Comparison of ENCODE assay signal across 9 mouse cellular contexts in genomic region chrX:137118097-137118746, GRCm38 (mm10). TPM values are rescaled to one million over a fixed set of nuclear protein-coding genes. Genes with fewer than 3 reads are reported as not detected.
A peak's percentile ranks its signal among the peaks of the same experiment; 100 is the strongest.
DNase-seq lines count a peak whose midpoint lies in the region; ATAC-seq lines count a peak whose summit lies in the region.
"Had no signal": no experiment of that assay in that cellular context is flagged by ENCODE, and none has a peak within 500 bp of the region (broad histone marks: within the 10 kb centered on the region; RNA-seq: fewer than 3 reads in every experiment).

No protein-coding gene starts in this region.

- peak; percentile 33 for DNase-seq in adrenal gland, postnatal 14 days
- DNase-seq in adrenal gland, adult 18-20 months (ENCODE audit: low spot score in 2 of 2) = no peak
- DNase-seq in A20 (ENCODE audit: low read depth, low spot score) = peak; percentile 50
- peak; percentile 80 for DNase-seq in embryo, embryonic 11 days
- DNase-seq in liver, embryonic 13.5 days = peak; percentile 20
- DNase-seq in frontal cortex, adult 2 months (ENCODE audit: extremely low spot score in 1 of 2, low spot score in 1 of 2) = no peak

- H3K4me3 ChIP-seq in hindbrain, embryonic 15.5 days = no peak overlapping the region
- H3K4me3 ChIP-seq in liver, embryonic 13.5 days (replicated peaks) = no peak overlapping the region; the same call in 1 of the 2 replicates
- no peak overlapping the region for H3K4me3 ChIP-seq in neural tube, embryonic 14.5 days (ENCODE audit: low read depth, low read length)

- no peaks in the 10 kb centered on the region for H3K36me3 ChIP-seq in hindbrain, embryonic 15.5 days
- no peaks in the 10 kb centered on the region for H3K36me3 ChIP-seq in liver, embryonic 13.5 days
- H3K36me3 ChIP-seq in neural tube, embryonic 14.5 days (ENCODE audit: control insufficient read depth, insufficient read depth, low read length) = no peaks in the 10 kb centered on the region

- H3K27me3 ChIP-seq in hindbrain, embryonic 15.5 days = peaks cover 58% of the 10 kb centered on the region
- peaks cover 86% of the 10 kb centered on the region for H3K27me3 ChIP-seq in liver, embryonic 13.5 days
- H3K27me3 ChIP-seq in neural tube, embryonic 14.5 days (ENCODE audit: control insufficient read depth, insufficient read depth, low read length) = peaks cover 35% of the 10 kb centered on the region

- peak overlapping the region; percentile 19; the same call in 1 of the 2 replicates for H3K4me2 ChIP-seq in hindbrain, embryonic 15.5 days
- H3K4me2 ChIP-seq in liver, embryonic 13.5 days = no peak overlapping the region
- H3K4me2 ChIP-seq in neural tube, embryonic 14.5 days (ENCODE audit: low read depth, low read length) = no peak overlapping the region

- 23% methylated on average over 39 of the region's 40 CpGs for WGBS in hindbrain, embryonic 15.5 days
- 18% methylated on average over 40 of the region's 40 CpGs for WGBS in liver, embryonic 13.5 days (ENCODE audit: insufficient replicate concordance)
- WGBS in neural tube, embryonic 14.5 days = 18% methylated on average over 39 of the region's 40 CpGs

- no peak overlapping the region for H3K9ac ChIP-seq in hindbrain, embryonic 15.5 days
- no peak overlapping the region for H3K9ac ChIP-seq in liver, embryonic 13.5 days
- no peak overlapping the region for H3K9ac ChIP-seq in neural tube, embryonic 14.5 days (replicated peaks; ENCODE audit: low read depth, low read length)

- H3K9me3 ChIP-seq in hindbrain, embryonic 15.5 days = no peaks in the 10 kb centered on the region
- no peaks in the 10 kb centered on the region for H3K9me3 ChIP-seq in liver, embryonic 13.5 days (replicated peaks)
- H3K9me3 ChIP-seq in neural tube, embryonic 14.5 days (ENCODE audit: control insufficient read depth, low read length) = no peaks in the 10 kb centered on the region

- no peak for ATAC-seq in hindbrain, embryonic 15.5 days (ENCODE audit: low FRiP score, low read depth)
- no peak for ATAC-seq in liver, embryonic 13.5 days (ENCODE audit: low read depth)
- peak; percentile 60; the same call in 1 of the 2 replicates for ATAC-seq in neural tube, embryonic 14.5 days (ENCODE audit: low read depth)

- no peaks in the 10 kb centered on the region for H3K4me1 ChIP-seq in hindbrain, embryonic 15.5 days (replicated peaks)
- H3K4me1 ChIP-seq in liver, embryonic 13.5 days (replicated peaks) = no peaks in the 10 kb centered on the region
- no peaks in the 10 kb centered on the region for H3K4me1 ChIP-seq in neural tube, embryonic 14.5 days (ENCODE audit: control insufficient read depth, insufficient read depth, low read length)

- no peak overlapping the region for H3K27ac ChIP-seq in hindbrain, embryonic 15.5 days (replicated peaks)
- no peak overlapping the region for H3K27ac ChIP-seq in liver, embryonic 13.5 days
- H3K27ac ChIP-seq in neural tube, embryonic 14.5 days (ENCODE audit: low read depth, low read length) = no peak overlapping the region

RNA-seq across cellular contexts. Expression of gene Esx1, which starts 3.7 kb away (rescaled TPM):
- not detected in 2 replicates for total RNA-seq in adrenal gland, postnatal 14 days (2021)
- not detected for total RNA-seq in adrenal gland, adult 18-20 months (2021)
- not detected in 2 replicates for polyA plus RNA-seq in hindbrain, embryonic 15.5 days (2015; fragmentation: Nextera tagmentation; extraction: Ambion mirVana)
- polyA plus RNA-seq in liver, embryonic 13.5 days (2015; fragmentation: Nextera tagmentation; extraction: Ambion mirVana) = not detected in 2 replicates
- not detected in 2 replicates for polyA plus RNA-seq in neural tube, embryonic 14.5 days (2014; fragmentation: Nextera tagmentation; extraction: Ambion mirVana)
- polyA plus RNA-seq in frontal cortex, adult 2 months (2012; rRNA removed) = 0.06 TPM in 1 of 2 replicates, not detected in the other
- total RNA-seq: heart, postnatal 36 days had no signal

Comparison
In these comparisons a context has a peak if more than half of its experiments do, and no peak if none do; other contexts are left out.
1. DNase-seq: peak in adrenal gland, postnatal 14 days (single experiment), A20 (single experiment), embryo, embryonic 11 days (single experiment) and liver, embryonic 13.5 days (single experiment); none in adrenal gland, adult 18-20 months (0 of 2) and frontal cortex, adult 2 months (0 of 2).